Comparison of ENCODE assay signal across 7 mouse cellular contexts in genomic region chr11:22973599-22973998, GRCm38 (mm10). TPM values are rescaled to one million over a fixed set of nuclear protein-coding genes. Genes with fewer than 3 reads are reported as not detected.
DNase-seq lines count a peak whose midpoint lies in the region; ATAC-seq and TF ChIP-seq lines count a peak whose summit lies in the region.

No protein-coding gene starts in this region.

- peak overlapping the region; percentile 52 for H3K9ac ChIP-seq in neural tube, embryonic 11.5 days (ENCODE audit: low read length)
- H3K9ac ChIP-seq in embryonic facial prominence, embryonic 11.5 days (replicated peaks; ENCODE audit: low read length): peak overlapping the region; percentile 66
- H3K9ac ChIP-seq in hindbrain, postnatal 0 days (replicated peaks; ENCODE audit: low read length): peak overlapping the region; percentile 55
- H3K9ac ChIP-seq in midbrain, embryonic 15.5 days: peak overlapping the region; percentile 41; the same call in 1 of the 2 replicates

- TF ChIP-seq CTCF in hindbrain, postnatal 0 days (IDR thresholded peaks at IDR 0.05; ENCODE audit: low read depth): no peak

- WGBS in neural tube, embryonic 11.5 days: 48% methylated on average over 14 of the region's 14 CpGs
- 48% methylated on average over 14 of the region's 14 CpGs for WGBS in embryonic facial prominence, embryonic 11.5 days
- WGBS in hindbrain, postnatal 0 days: 55% methylated on average over 14 of the region's 14 CpGs
- 39% methylated on average over 14 of the region's 14 CpGs for WGBS in midbrain, embryonic 15.5 days

- H3K4me2 ChIP-seq in neural tube, embryonic 11.5 days (ENCODE audit: low read depth): peak overlapping the region; percentile 50
- H3K4me2 ChIP-seq in embryonic facial prominence, embryonic 11.5 days (ENCODE audit: low read depth, low read length): peak overlapping the region; percentile 53
- peak overlapping the region; percentile 64 for H3K4me2 ChIP-seq in hindbrain, postnatal 0 days (ENCODE audit: low read depth, low read length)
- H3K4me2 ChIP-seq in midbrain, embryonic 15.5 days: peak overlapping the region; percentile 54

- H3K9me3 ChIP-seq in neural tube, embryonic 11.5 days (ENCODE audit: control insufficient read depth, low read length): peaks cover 12% of the 10 kb centered on the region
- H3K9me3 ChIP-seq in embryonic facial prominence, embryonic 11.5 days (replicated peaks; ENCODE audit: control insufficient read depth, low read length): peaks cover 2% of the 10 kb centered on the region; the same call in 1 of the 2 replicates
- no peaks in the 10 kb centered on the region for H3K9me3 ChIP-seq in hindbrain, postnatal 0 days (ENCODE audit: low read length)
- H3K9me3 ChIP-seq in midbrain, embryonic 15.5 days: no peaks in the 10 kb centered on the region; the same call in 1 of the 2 replicates

- no peak overlapping the region for H3K27ac ChIP-seq in neural tube, embryonic 11.5 days (ENCODE audit: low read depth, low read length)
- no peak overlapping the region for H3K27ac ChIP-seq in embryonic facial prominence, embryonic 11.5 days (replicated peaks; ENCODE audit: low read depth, low read length)
- peak overlapping the region; percentile 70 for H3K27ac ChIP-seq in hindbrain, postnatal 0 days
- H3K27ac ChIP-seq in midbrain, embryonic 15.5 days: peak overlapping the region; percentile 76

- peak overlapping the region; percentile 40 for H3K4me3 ChIP-seq in neural tube, embryonic 11.5 days (ENCODE audit: low read depth, low read length)
- H3K4me3 ChIP-seq in embryonic facial prominence, embryonic 11.5 days (ENCODE audit: low read depth, low read length): peak overlapping the region; percentile 55
- peak overlapping the region; percentile 44 for H3K4me3 ChIP-seq in hindbrain, postnatal 0 days (ENCODE audit: low read length)
- peak overlapping the region; percentile 57 for H3K4me3 ChIP-seq in midbrain, embryonic 15.5 days

- no peak for ATAC-seq in neural tube, embryonic 11.5 days (ENCODE audit: insufficient read depth, low FRiP score, low TSS enrichment)
- no peak for ATAC-seq in embryonic facial prominence, embryonic 11.5 days (replicated peaks; ENCODE audit: insufficient number of reproducible peaks, low FRiP score, low TSS enrichment, low read depth)
- no peak for ATAC-seq in hindbrain, postnatal 0 days
- no peak for ATAC-seq in midbrain, embryonic 15.5 days (replicated peaks)

- DNase-seq in neural tube, embryonic 11.5 days (ENCODE audit: low spot score): no peak
- DNase-seq in neural tube, embryonic 10.5 days (ENCODE audit: extremely low spot score, low spot score): no peak
- no peak for DNase-seq in embryonic facial prominence, embryonic 11.5 days (ENCODE audit: low spot score)
- no peak for DNase-seq in hindbrain, postnatal 0 days (ENCODE audit: low spot score)
- DNase-seq in thymus, postnatal 10 days (ENCODE audit: low spot score in 2 of 2): no peak
- DNase-seq in urinary bladder, adult 2 months (ENCODE audit: low spot score): no peak

- H3K36me3 ChIP-seq in neural tube, embryonic 11.5 days (ENCODE audit: control insufficient read depth, insufficient read depth, low read length): no peaks in the 10 kb centered on the region; the same call in 1 of the 2 replicates
- no peaks in the 10 kb centered on the region; the same call in 1 of the 2 replicates for H3K36me3 ChIP-seq in embryonic facial prominence, embryonic 11.5 days (replicated peaks; ENCODE audit: control insufficient read depth, insufficient read depth, low read depth, low read length)
- peaks cover 8% of the 10 kb centered on the region; the same call in 1 of the 2 replicates for H3K36me3 ChIP-seq in hindbrain, postnatal 0 days (ENCODE audit: insufficient read depth, low read length)
- no peaks in the 10 kb centered on the region; the same call in 1 of the 2 replicates for H3K36me3 ChIP-seq in midbrain, embryonic 15.5 days (replicated peaks)

- no peaks in the 10 kb centered on the region for H3K4me1 ChIP-seq in neural tube, embryonic 11.5 days (ENCODE audit: control insufficient read depth, insufficient read depth, low read length)
- no peaks in the 10 kb centered on the region for H3K4me1 ChIP-seq in embryonic facial prominence, embryonic 11.5 days (ENCODE audit: control insufficient read depth, insufficient read depth, low read length)
- no peaks in the 10 kb centered on the region for H3K4me1 ChIP-seq in hindbrain, postnatal 0 days (ENCODE audit: insufficient read depth, low read length)
- H3K4me1 ChIP-seq in midbrain, embryonic 15.5 days: peaks cover 30% of the 10 kb centered on the region

- H3K27me3 ChIP-seq in neural tube, embryonic 11.5 days (ENCODE audit: control insufficient read depth, insufficient read depth, low read length): no peaks in the 10 kb centered on the region
- H3K27me3 ChIP-seq in embryonic facial prominence, embryonic 11.5 days (ENCODE audit: control insufficient read depth, insufficient read depth, low read length): no peaks in the 10 kb centered on the region
- no peaks in the 10 kb centered on the region for H3K27me3 ChIP-seq in hindbrain, postnatal 0 days (ENCODE audit: insufficient read depth, low read length)
- no peaks in the 10 kb centered on the region for H3K27me3 ChIP-seq in midbrain, embryonic 15.5 days (replicated peaks)

RNA-seq across cellular contexts. Expression of gene Zrsr1, which starts 1.8 kb away (rescaled TPM):
- polyA plus RNA-seq in neural tube, embryonic 11.5 days (2014; fragmentation: Nextera tagmentation; extraction: Ambion mirVana): 4.8 and 5.2 TPM in 2 replicates
- polyA plus RNA-seq in embryonic facial prominence, embryonic 11.5 days (2014; fragmentation: Nextera tagmentation; extraction: Ambion mirVana): 4.8 TPM in 2 replicates
- total RNA-seq in hindbrain, postnatal 0 days (2014; rRNA removed): 16.7 and 20.6 TPM in 2 replicates
- polyA plus RNA-seq in hindbrain, postnatal 0 days (2015; fragmentation: Nextera tagmentation; extraction: Ambion mirVana): 8.4 and 9.1 TPM in 2 replicates
- 7.0 and 7.6 TPM in 2 replicates for polyA plus RNA-seq in midbrain, embryonic 15.5 days (2015; fragmentation: Nextera tagmentation; extraction: Ambion mirVana)
- polyA plus RNA-seq in urinary bladder, adult 2 months (2012; rRNA removed): 20.5 and 27.6 TPM in 2 replicates

RNA-seq across cellular contexts. Expression of gene Gm28048, which starts 8.3 kb away (rescaled TPM):
- polyA plus RNA-seq in neural tube, embryonic 11.5 days (2014; fragmentation: Nextera tagmentation; extraction: Ambion mirVana): 5.7 and 5.9 TPM in 2 replicates
- 9.5 and 9.8 TPM in 2 replicates for polyA plus RNA-seq in embryonic facial prominence, embryonic 11.5 days (2014; fragmentation: Nextera tagmentation; extraction: Ambion mirVana)
- not detected in 2 replicates for total RNA-seq in hindbrain, postnatal 0 days (2014; rRNA removed)
- 3.2 and 3.4 TPM in 2 replicates for polyA plus RNA-seq in hindbrain, postnatal 0 days (2015; fragmentation: Nextera tagmentation; extraction: Ambion mirVana)
- 2.6 and 3.6 TPM in 2 replicates for polyA plus RNA-seq in midbrain, embryonic 15.5 days (2015; fragmentation: Nextera tagmentation; extraction: Ambion mirVana)
- polyA plus RNA-seq in urinary bladder, adult 2 months (2012; rRNA removed): 7.6 and 7.9 TPM in 2 replicates

RNA-seq across cellular contexts. Expression of gene Commd1, which starts 8.6 kb away (rescaled TPM):
- polyA plus RNA-seq in neural tube, embryonic 11.5 days (2014; fragmentation: Nextera tagmentation; extraction: Ambion mirVana): 371 and 372 TPM in 2 replicates
- 402 and 452 TPM in 2 replicates for polyA plus RNA-seq in embryonic facial prominence, embryonic 11.5 days (2014; fragmentation: Nextera tagmentation; extraction: Ambion mirVana)
- 11.6 and 15.5 TPM in 2 replicates for total RNA-seq in hindbrain, postnatal 0 days (2014; rRNA removed)
- polyA plus RNA-seq in hindbrain, postnatal 0 days (2015; fragmentation: Nextera tagmentation; extraction: Ambion mirVana): 242 and 247 TPM in 2 replicates
- 241 and 245 TPM in 2 replicates for polyA plus RNA-seq in midbrain, embryonic 15.5 days (2015; fragmentation: Nextera tagmentation; extraction: Ambion mirVana)
- polyA plus RNA-seq in urinary bladder, adult 2 months (2012; rRNA removed): 68.5 and 79.7 TPM in 2 replicates

RNA-seq across cellular contexts. Expression of gene Cct4, which starts 16.7 kb away (rescaled TPM):
- 435 and 451 TPM in 2 replicates for polyA plus RNA-seq in neural tube, embryonic 11.5 days (2014; fragmentation: Nextera tagmentation; extraction: Ambion mirVana)
- 458 and 477 TPM in 2 replicates for polyA plus RNA-seq in embryonic facial prominence, embryonic 11.5 days (2014; fragmentation: Nextera tagmentation; extraction: Ambion mirVana)
- total RNA-seq in hindbrain, postnatal 0 days (2014; rRNA removed): 128 and 143 TPM in 2 replicates
- polyA plus RNA-seq in hindbrain, postnatal 0 days (2015; fragmentation: Nextera tagmentation; extraction: Ambion mirVana): 219 and 220 TPM in 2 replicates
- polyA plus RNA-seq in midbrain, embryonic 15.5 days (2015; fragmentation: Nextera tagmentation; extraction: Ambion mirVana): 269 and 275 TPM in 2 replicates
- polyA plus RNA-seq in urinary bladder, adult 2 months (2012; rRNA removed): 96.2 and 112 TPM in 2 replicates

RNA-seq across cellular contexts. Expression of gene Fam161a, which starts 33.7 kb away (rescaled TPM):
- 3.1 and 3.8 TPM in 2 replicates for polyA plus RNA-seq in neural tube, embryonic 11.5 days (2014; fragmentation: Nextera tagmentation; extraction: Ambion mirVana)
- 2.5 and 4.1 TPM in 2 replicates for polyA plus RNA-seq in embryonic facial prominence, embryonic 11.5 days (2014; fragmentation: Nextera tagmentation; extraction: Ambion mirVana)
- total RNA-seq in hindbrain, postnatal 0 days (2014; rRNA removed): 2.9 and 10.7 TPM in 2 replicates
- 4.9 and 6.8 TPM in 2 replicates for polyA plus RNA-seq in hindbrain, postnatal 0 days (2015; fragmentation: Nextera tagmentation; extraction: Ambion mirVana)
- 4.0 and 5.6 TPM in 2 replicates for polyA plus RNA-seq in midbrain, embryonic 15.5 days (2015; fragmentation: Nextera tagmentation; extraction: Ambion mirVana)
- polyA plus RNA-seq in urinary bladder, adult 2 months (2012; rRNA removed): 14.9 and 17.4 TPM in 2 replicates

Comparison
In these comparisons a context has a peak if more than half of its experiments do, and no peak if none do; other contexts are left out.
1. H3K27ac ChIP-seq: peak in hindbrain, postnatal 0 days (single experiment) and midbrain, embryonic 15.5 days (single experiment); none in neural tube, embryonic 11.5 days (single experiment) and embryonic facial prominence, embryonic 11.5 days (single experiment).
2. Peak in every context shown above with its lines, with median percentiles within 50 percentile points of each other: H3K4me2 ChIP-seq, H3K4me3 ChIP-seq and H3K9ac ChIP-seq.